Mouse (Mus musculus): ENCODE measurements around the gene Accsl.

Gene Accsl

GRCm38 (mm10) chr2:93807440-93807839 is 61.5 kb downstream of the Accsl start:
- no peak for DNase-seq

- no peak for DNase-seq
Observed at GRCm38 (mm10) chr2:93806487-93807201, 62.3 kb downstream of the Accsl start.

DNA sequence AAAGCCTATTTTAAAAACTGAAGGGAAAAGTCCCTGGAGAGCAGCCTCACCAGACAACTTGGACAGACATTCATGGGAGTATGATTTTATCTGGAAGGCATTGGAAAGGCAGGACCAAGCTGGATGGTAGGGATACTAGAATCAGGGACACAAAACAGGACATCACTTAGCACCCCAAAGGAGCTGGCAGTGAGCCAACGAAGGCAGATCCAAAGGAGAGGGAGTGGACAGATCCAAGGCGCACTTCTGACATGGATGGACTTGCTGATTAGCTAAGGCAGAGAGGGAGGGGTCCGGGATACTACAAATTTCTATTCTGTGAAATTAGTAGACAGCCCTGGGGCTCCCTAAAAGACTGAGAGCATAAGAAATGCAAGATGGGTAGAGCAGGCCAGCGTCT is 63.4 kb downstream of the Accsl start:
- DNase-seq, result no peak
